Mouse (Mus musculus) ES-E14 (cell line): ENCODE results near the gene Ndufa8.

Experiments
- CHD2 ChIP-seq: IDR thresholded peaks from 2 replicates; pipeline ENCODE4 v1.6.1; 2014; ENCODE audit warnings: mild to moderate bottlenecking, low read depth, low read length, inconsistent platforms
- HCFC1 ChIP-seq: IDR thresholded peaks from 2 replicates; pipeline ENCODE4 v1.6.1; 2012; ENCODE audit warnings: low read length, inconsistent platforms, borderline replicate concordance; ENCODE audit not compliant: insufficient read depth
- ZC3H11A ChIP-seq: IDR thresholded peaks from 2 replicates; pipeline ENCODE4 v1.6.1; 2012; ENCODE audit warnings: low read depth, mild to moderate bottlenecking, inconsistent platforms, low read length, borderline replicate concordance
- ZNF384 ChIP-seq: IDR thresholded peaks from 2 replicates; pipeline ENCODE4 v1.6.1; 2012; ENCODE audit warnings: low read depth, low read length, inconsistent platforms

- TF ChIP-seq CHD2 (no peak), ZNF384 (no peak), ZC3H11A (no peak), HCFC1 (no peak)
Observed at GRCm38 (mm10) chr2:36048748-36049566, at the start of gene Ndufa8, which contains the start of gene Morn5.
